Mouse (Mus musculus) liver, postnatal 0 days (tissue): ENCODE results near the gene Yju2.

Experiments used
- CTCF ChIP-seq: sonication (generic); IDR thresholded peaks from 2 replicates; pipeline ENCODE4 v1.5.1; 2016; ENCODE audit warnings: antibody characterized with exemption, low read depth
- EP300 ChIP-seq: IDR thresholded peaks from 2 replicates; pipeline ENCODE4 v1.6.1; 2016; ENCODE audit warnings: antibody characterized with exemption, low read depth, mild to moderate bottlenecking

- TF ChIP-seq EP300 (no peak), CTCF (peak; percentile 47)
Measured at GRCm38 (mm10) chr17:55931553-55932502, 27.1 kb upstream of the Yju2 start.
